Mouse (Mus musculus) cerebellum, adult 2 months (tissue): ENCODE data around the gene Parn. TPM values are rescaled to one million over a fixed set of nuclear protein-coding genes. Genes with fewer than 3 reads are reported as not detected.

Experiments
- DNase-seq, 2 experiments: peaks; one replicate each; pipeline ENCODE4 v3.0.0; 2021
- H3K27ac ChIP-seq: fragments of 200-500 bp; 2 replicates; pipeline ENCODE4 v1.5.1; 2012; ENCODE audit warnings: low read length, control low read depth, inconsistent platforms; ENCODE audit not compliant: insufficient read depth
- H3K27me3 ChIP-seq: fragments of 200-500 bp; 2 replicates; pipeline ENCODE4 v1.6.1; 2012; ENCODE audit warnings: inconsistent platforms, mild to moderate bottlenecking, low read length, moderate library complexity; ENCODE audit not compliant: control insufficient read depth, insufficient read depth
- H3K4me1 ChIP-seq: fragments of 200-500 bp; 2 replicates; pipeline ENCODE4 v1.6.1; 2011; ENCODE audit warnings: low read length; ENCODE audit not compliant: control insufficient read depth, insufficient read depth
- H3K4me3 ChIP-seq: fragments of 200-500 bp; replicated peaks from 2 replicates; pipeline ENCODE3; 2011; ENCODE audit warnings: mild to moderate bottlenecking, low read depth, low read length, control low read depth; ENCODE audit not compliant: insufficient read depth
- CTCF ChIP-seq: fragments of 200-500 bp; IDR thresholded peaks from 2 replicates; pipeline ENCODE4 v1.5.1; 2011; ENCODE audit warnings: low read depth, mild to moderate bottlenecking, control low read depth, low read length, moderate library complexity, borderline replicate concordance; ENCODE audit not compliant: insufficient read depth
- POLR2A ChIP-seq: fragments of 200-500 bp; IDR thresholded peaks from 2 replicates; pipeline ENCODE4 v1.6.1; 2011; ENCODE audit warnings: low read length, control low read depth, borderline replicate concordance; ENCODE audit not compliant: insufficient read depth
- WGBS: fragments of 180-500 bp; shearing (Covaris S2); methylation state at CpG from one replicate; pipeline ENCODE4 v1.1.7; 2018; 5-methylcytosine and 5-hydroxymethylcytosine counted together
- polyA plus RNA-seq: library from polyadenylated mRNA; depleted of rRNA; stranded (reverse); fragments of >200 nt; gene quantifications from 2 replicates; pipeline ENCODE4 v1.2.3, GENCODE M21; 2012

The Parn gene
- polyA plus RNA-seq, 1 experiment: 25.6 TPM

DNA sequence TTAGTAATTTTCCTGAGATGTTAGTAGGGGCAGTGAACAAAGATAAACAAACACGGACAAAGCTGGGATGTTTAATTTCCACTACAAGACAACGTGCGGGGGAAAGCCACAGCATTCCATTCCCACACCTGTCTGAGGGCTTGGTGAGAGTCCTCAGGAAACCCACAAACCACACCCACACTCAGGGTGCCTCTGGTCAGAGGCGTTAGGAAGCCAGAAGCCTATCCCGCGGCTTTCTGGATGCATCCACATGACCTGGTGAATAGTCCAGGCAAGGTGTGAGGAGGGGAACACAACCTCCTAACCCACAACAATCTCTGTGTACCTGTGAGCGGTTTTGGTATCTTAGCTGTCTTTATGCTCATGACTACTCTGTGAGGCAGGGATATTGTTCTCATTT is 131.6 kb downstream of the Parn start:
- TF ChIP-seq POLR2A: no peak
- no peak for TF ChIP-seq CTCF

GRCm38 (mm10) chr16:13535856-13536255 is 132.1 kb downstream of the Parn start:
- DNase-seq: no peak
- Histone ChIP-seq H3K27ac (no peak overlapping the region), H3K4me3 (no peak overlapping the region), H3K4me1 (no peaks in the 10 kb centered on the region), H3K27me3 (no peaks in the 10 kb centered on the region)
- 89% methylated on average over 12 of the region's 12 CpGs for WGBS
- no peak for TF ChIP-seq POLR2A
- TF ChIP-seq CTCF: no peak

More for the DNA sequence above, 131.6 kb downstream of the Parn start:
- H3K27me3 ChIP-seq: no peaks in the 10 kb centered on the region
- WGBS: 89% methylated on average over 7 of the region's 7 CpGs
- no peak overlapping the region for H3K4me3 ChIP-seq
- DNase-seq: no peak
- no peak overlapping the region for H3K27ac ChIP-seq
- H3K4me1 ChIP-seq: no peaks in the 10 kb centered on the region

GRCm38 (mm10) chr16:13532840-13533239 is 135.1 kb downstream of the Parn start:
- TF ChIP-seq CTCF: no peak
- TF ChIP-seq POLR2A: no peak
- DNase-seq: no peak
- no peaks in the 10 kb centered on the region for H3K27me3 ChIP-seq
- H3K4me1 ChIP-seq: no peaks in the 10 kb centered on the region
- H3K4me3 ChIP-seq: no peak overlapping the region
- H3K27ac ChIP-seq: no peak overlapping the region

DNA sequence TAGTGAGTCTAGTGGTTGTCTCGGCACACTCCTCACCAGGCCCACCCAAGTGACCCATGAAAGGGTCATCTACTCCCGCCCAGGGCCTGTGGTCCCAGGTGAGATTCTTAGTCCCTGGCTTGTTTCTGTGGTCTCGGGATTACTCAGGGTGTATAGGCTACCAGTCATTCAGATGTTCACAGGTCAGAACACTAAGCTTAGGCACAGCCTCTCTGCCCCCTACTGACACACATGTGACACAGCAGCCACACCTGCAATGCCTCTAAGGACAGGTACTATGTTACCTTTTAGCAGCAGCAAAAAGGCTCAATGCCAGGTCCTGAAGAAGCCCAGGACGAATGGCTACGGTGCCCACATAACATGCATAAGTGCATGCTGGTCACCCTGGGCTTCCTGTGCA is 136.7 kb downstream of the Parn start:
- no peaks in the 10 kb centered on the region for H3K4me1 ChIP-seq
- TF ChIP-seq POLR2A: no peak
- no peak for TF ChIP-seq CTCF
- WGBS: 83% methylated on average over 5 of the region's 5 CpGs
- H3K27me3 ChIP-seq: no peaks in the 10 kb centered on the region
- no peak overlapping the region for H3K27ac ChIP-seq
- no peak overlapping the region for H3K4me3 ChIP-seq
- DNase-seq: no peak

DNA sequence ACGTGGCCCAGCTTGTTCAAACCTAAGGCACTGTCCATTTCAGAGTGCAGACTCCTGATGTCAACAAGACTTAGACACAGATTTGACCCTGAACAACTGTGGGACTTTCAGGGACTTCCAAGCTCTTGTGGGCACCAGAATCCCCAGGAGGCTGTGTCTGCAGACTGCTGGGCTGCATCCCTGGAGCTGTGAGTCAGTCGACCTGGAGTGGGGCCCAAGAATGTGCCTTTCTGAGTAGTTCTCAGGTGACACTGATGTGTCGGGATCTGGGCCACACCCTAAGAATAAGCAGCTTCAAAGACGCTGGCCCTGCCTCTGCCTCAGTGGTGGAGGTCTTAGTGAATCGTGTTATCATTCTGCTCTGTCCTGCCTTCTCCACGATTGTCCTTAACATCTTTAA is 146.6 kb downstream of the Parn start:
- Histone ChIP-seq H3K4me3 (no peak overlapping the region), H3K27me3 (no peaks in the 10 kb centered on the region), H3K27ac (no peak overlapping the region), H3K4me1 (no peaks in the 10 kb centered on the region)
- TF ChIP-seq POLR2A (no peak), CTCF (no peak)
- no peak for DNase-seq
- 79% methylated on average over 6 of the region's 6 CpGs for WGBS

GRCm38 (mm10) chr16:13520301-13520700 is 147.7 kb downstream of the Parn start:
- TF ChIP-seq POLR2A (no peak), CTCF (no peak)
- no peak overlapping the region for H3K27ac ChIP-seq
- H3K4me3 ChIP-seq: no peak overlapping the region
- no peaks in the 10 kb centered on the region for H3K4me1 ChIP-seq
- 68% methylated on average over 6 of the region's 6 CpGs for WGBS
- no peak for DNase-seq
- H3K27me3 ChIP-seq: no peaks in the 10 kb centered on the region

DNA sequence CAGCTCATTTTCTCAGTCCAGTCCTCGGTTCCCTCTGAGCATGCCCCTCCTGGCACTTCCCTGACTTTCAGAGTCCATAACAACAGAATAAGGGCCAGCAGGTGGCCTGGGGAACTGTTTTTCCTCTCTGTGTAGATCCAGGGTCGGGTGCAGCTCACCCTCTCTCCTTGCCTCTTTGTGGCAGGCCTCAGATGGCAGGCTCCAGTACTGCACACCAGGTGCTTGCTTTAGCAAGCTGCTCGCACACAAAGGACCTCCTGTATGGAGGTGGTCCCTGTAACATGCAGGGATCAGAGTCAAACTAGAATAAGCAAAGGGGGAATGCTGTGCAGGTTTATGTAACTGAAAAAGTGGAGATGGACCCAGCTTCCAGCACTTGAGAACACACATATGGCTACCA is 151.8 kb downstream of the Parn start:
- Histone ChIP-seq H3K27ac (no peak overlapping the region), H3K4me3 (no peak overlapping the region), H3K4me1 (no peaks in the 10 kb centered on the region), H3K27me3 (no peaks in the 10 kb centered on the region)
- no peak for DNase-seq
- WGBS: 48% methylated on average over 3 of the region's 3 CpGs
- TF ChIP-seq CTCF (no peak), POLR2A (no peak)

- Histone ChIP-seq H3K4me3 (no peak overlapping the region), H3K4me1 (no peaks in the 10 kb centered on the region), H3K27me3 (no peaks in the 10 kb centered on the region), H3K27ac (no peak overlapping the region)
- TF ChIP-seq POLR2A (no peak), CTCF (no peak)
- WGBS: 86% methylated on average over 7 of the region's 7 CpGs
- DNase-seq: no peak
Observed at GRCm38 (mm10) chr16:13515524-13515923, 152.4 kb downstream of the Parn start.

- no peaks in the 10 kb centered on the region for H3K27me3 ChIP-seq
- no peak overlapping the region for H3K4me3 ChIP-seq
- TF ChIP-seq CTCF (no peak), POLR2A (no peak)
- WGBS: 56% methylated on average over 5 of the region's 5 CpGs
- peak; percentile 45 to 75 for DNase-seq
- no peaks in the 10 kb centered on the region for H3K4me1 ChIP-seq
- no peak overlapping the region for H3K27ac ChIP-seq
Observed at GRCm38 (mm10) chr16:13505055-13505454, 162.9 kb downstream of the Parn start.
